Mouse (Mus musculus) liver, embryonic 14.5 days (tissue): ENCODE measurements around the gene 4930568D16Rik.

Experiments used
- CTCF ChIP-seq: IDR thresholded peaks from 2 replicates; pipeline ENCODE4 v1.5.1; 2016; ENCODE audit warnings: antibody characterized with exemption, low read depth, control low read depth
- EP300 ChIP-seq: IDR thresholded peaks from 2 replicates; pipeline ENCODE4 v1.6.1; 2016; ENCODE audit warnings: antibody characterized with exemption, low read depth

- TF ChIP-seq CTCF (no peak), EP300 (no peak)
These were observed 45.3 kb upstream of the 4930568D16Rik start for GRCm38 (mm10) chr2:35412810-35413209.
